Mouse (Mus musculus): Measurements from ENCODE around the gene Cmtm3.
"Not testable (repeated sequence)": the region's sequence is repeated elsewhere in the genome, so short reads cannot be mapped to it uniquely, and the experiment has no call there.

The Cmtm3 gene

GRCm38 (mm10) chr8:104339229-104339982 lies at the start of gene Cmtm3:
TSS of gene Cmtm3 (plus strand) at chr8:104339410.
- peak; percentile 48 to 56 for DNase-seq

DNA sequence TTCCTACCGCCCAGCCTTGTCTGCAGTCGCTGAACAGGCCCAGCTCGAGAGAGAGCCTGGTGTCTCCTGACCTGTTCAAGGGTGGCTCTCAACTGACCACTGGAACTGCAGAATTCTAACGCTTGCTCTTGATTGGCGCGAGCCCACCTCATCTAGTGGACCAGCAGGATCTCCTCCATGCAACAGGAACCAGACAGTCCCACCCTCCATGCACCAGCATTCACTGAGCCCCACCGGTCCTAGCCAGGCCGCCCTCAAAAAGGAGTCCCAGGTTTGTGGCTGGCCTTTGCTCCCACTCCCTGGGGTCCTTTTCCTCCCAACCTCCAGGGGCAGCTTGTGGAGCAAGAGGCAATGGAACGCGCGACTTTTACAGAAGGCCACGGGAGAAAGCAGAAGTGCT lies 46.1 kb upstream of the Cmtm3 start, which contains the start of gene Cmtm2a:
Gene Cmtm2a (minus strand): TSS at position 101 of the 400 bp plus-strand sequence.
- DNase-seq: not testable (repeated sequence)

GRCm38 (mm10) chr8:104294396-104294795 lies 44.8 kb upstream of the Cmtm3 start:
- DNase-seq: no peak

DNA sequence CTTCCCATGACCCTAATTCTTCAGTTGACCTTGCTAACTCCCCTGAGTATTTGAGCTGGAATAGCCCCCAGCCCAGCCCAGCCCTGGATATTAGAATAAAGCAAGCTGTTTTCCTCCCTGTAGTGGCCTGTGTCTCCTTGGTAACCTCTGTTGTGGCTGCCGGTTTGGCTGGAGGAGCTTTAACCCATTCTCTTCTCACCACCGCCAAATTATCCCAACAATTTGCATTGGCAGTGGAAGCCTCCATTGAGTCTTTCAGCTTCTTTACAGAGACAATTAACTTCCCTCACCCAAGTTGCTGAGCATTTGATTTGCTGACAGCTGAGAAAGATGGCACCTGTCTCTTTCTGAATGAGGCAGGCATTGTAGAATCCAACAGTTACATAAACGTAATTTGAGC lies 37.6 kb upstream of the Cmtm3 start:
- peak; percentile 34 to 54 for DNase-seq

DNA sequence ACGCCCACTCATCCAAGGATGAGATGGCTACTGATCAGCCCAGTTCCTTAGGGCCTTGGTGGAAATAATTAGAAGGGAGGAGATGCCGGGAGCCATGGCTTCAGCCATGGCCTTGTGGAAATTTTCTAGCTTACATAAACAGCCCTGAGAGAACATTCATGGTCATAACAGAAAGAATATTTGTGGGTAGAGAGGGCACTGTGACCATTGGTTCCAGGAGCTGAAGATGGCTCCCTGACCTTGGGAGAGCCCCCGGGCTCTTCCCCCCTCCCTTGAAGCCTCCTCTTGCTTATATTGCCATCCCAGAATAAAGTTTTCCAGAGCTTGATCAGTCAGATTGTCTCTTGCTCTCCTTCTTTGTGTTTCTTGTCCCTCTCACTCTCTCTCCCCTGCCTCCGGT lies 36.7 kb upstream of the Cmtm3 start:
- not testable (repeated sequence) for DNase-seq

DNA sequence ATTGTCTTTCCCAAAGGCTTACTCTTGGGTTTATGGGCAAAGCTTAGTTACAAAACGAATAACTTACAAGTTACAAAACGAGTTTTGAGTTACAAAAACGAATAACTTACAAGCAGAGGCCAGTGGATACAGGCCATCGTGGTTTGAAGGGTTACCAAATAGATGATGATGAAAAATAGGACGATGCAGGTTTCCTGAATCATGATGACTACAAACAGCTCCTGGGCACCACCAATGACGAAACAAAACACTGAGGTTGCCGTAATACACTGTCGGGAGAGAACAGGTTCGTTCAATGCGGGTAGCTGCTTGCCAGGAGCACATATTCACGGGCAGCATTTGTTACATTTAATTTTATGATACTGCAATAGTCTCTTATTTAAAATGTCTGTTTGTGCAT lies 34.2 kb upstream of the Cmtm3 start:
- no peak for DNase-seq

- DNase-seq: not testable (repeated sequence)
Observed at GRCm38 (mm10) chr8:104308341-104308740, 30.9 kb upstream of the Cmtm3 start.

DNA sequence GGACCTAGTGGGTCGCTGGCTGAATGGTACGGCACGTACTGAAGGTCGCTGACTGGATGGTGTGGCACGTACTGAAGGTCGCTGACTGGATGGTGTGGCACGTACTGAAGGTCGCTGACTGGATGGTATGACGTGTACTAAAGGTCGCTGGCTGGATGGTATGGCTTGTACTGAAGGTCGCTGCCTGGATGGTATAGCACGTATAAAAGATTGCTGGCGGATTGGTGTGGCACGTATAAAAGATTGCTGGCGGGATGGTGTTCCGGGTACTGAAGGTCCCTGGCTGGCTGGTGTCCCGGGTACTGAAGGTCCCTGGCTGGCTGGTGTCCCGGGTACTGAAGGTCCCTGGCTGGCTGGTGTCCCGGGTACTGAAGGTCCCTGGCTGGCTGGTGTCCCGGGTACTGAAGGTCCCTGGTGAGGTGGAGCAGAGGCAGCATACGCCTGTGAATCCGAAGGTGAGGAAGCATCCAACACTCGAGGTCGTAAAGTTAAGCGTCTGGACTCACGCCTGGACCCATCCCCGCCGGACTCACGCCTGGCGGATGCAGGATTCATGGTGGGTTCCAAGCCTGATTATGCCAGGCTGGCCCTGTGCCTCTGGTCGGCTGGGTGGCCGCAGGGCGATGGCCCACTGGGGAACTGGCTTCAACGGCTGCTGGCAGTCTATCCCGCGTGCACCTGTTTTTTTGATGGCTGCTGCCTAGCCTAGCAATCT lies 29.6 kb upstream of the Cmtm3 start, which contains the start of the genes Gm45711 and Cmtm1:
Gene Gm45711 (minus strand): TSS at position 641 of the 715 bp plus-strand sequence.
Gene Cmtm1 (minus strand): TSS at position 705 of the 715 bp plus-strand sequence.
- peak; percentile 82 to 88 for DNase-seq

- not testable (repeated sequence) for DNase-seq
Observed at GRCm38 (mm10) chr8:104312023-104312422, 27.2 kb upstream of the Cmtm3 start.

GRCm38 (mm10) chr8:104313311-104313710 lies 25.9 kb upstream of the Cmtm3 start:
- DNase-seq: peak; percentile 36 to 39

DNA sequence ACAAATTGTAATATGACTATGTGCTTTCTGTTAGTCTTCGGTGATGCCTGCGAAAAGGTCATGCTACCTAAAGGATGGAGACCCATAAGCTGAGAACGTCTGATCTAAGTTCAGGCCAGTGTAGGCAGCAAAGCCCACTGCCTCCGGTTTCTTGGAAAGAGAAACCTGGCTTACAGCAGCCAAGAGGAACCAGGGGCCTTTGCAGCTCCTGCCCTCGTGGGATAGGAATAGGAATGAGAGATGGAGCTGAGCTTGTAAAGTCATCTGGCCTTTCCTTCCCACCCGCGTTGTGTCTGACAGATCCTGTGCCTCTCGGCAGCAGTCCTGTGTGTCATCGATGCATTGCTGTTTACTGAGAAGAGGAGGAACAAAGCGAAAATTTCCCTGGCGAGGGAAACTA lies 17.9 kb upstream of the Cmtm3 start, which contains the start of gene Gm11020:
Gene Gm11020 (plus strand): TSS at position 301 of the 400 bp plus-strand sequence.
- DNase-seq: not testable (repeated sequence)

- DNase-seq: not testable (repeated sequence)
Observed at GRCm38 (mm10) chr8:104321930-104322329, 17.3 kb upstream of the Cmtm3 start, which contains the start of gene Cmtm2b. TSS of gene Cmtm2b (plus strand) at chr8:104322230.

GRCm38 (mm10) chr8:104332665-104333631 lies 6.3 kb upstream of the Cmtm3 start:
- no peak for DNase-seq

DNA sequence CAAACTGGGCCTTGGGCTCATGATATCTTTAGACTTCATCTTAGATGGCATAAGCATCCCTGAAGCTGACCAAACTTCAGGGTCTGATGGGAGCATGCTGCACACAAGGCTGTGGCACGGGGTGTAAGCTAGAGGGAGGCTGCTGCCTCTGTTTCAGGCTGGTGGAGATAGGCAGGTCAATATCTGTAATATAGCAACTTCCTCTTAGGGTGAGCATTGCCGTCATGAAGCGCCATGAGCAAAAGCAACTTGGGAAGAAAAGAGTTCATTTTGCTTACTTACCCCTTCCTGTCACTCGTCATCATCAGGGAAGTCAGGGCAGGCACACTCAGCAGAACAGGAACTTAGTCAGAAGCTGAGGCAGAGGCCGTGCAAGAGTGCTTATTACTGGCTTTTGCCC lies 5.4 kb upstream of the Cmtm3 start:
- no peak for DNase-seq

GRCm38 (mm10) chr8:104334196-104334595 lies 5.0 kb upstream of the Cmtm3 start:
- DNase-seq: no peak

- no peak for DNase-seq
Observed at GRCm38 (mm10) chr8:104336806-104337205, 2.4 kb upstream of the Cmtm3 start.

GRCm38 (mm10) chr8:104337890-104338289 lies 1.3 kb upstream of the Cmtm3 start:
- no peak for DNase-seq

DNA sequence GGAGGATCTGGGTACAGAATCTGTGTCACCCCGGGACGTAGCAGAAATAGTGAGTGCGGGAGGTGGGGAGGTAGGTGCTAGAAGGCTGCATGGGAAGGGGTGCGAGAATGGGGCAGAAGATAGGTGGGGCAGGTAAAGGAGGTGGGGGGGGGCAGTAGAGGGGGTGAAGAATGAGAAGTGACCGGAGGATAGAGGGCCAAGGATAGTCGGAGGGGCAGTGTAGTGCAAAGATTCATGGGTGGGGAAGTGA lies 698 bp downstream of the Cmtm3 start:
- DNase-seq: no peak

- peak; percentile 82 for DNase-seq
Observed at GRCm38 (mm10) chr8:104340233-104341105, 1.3 kb downstream of the Cmtm3 start.

DNA sequence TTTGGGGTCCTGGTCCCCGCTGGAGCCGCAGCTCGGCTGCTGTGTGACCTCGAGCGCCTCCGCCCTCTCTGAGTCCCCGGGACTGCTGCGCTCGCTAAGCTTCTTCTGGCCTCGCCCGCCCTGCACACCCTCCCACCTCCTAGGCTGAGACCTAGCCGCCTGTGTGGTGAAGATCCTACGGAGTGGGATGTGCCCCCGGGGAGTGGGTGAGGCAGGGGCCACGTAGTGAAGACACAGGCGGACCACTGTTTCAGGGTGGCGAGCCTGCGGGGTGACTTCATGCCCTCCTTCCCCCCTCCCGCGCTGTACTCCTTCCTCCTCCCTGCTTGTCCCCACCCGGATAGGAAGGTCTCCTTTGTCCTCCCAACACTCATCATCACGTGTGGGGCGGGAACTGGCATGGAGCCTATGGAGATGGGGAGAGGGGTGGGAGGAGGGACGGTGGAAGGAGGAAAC lies 1.9 kb downstream of the Cmtm3 start:
- DNase-seq: peak; percentile 71 to 75

- no peak for DNase-seq
Observed at GRCm38 (mm10) chr8:104341678-104342077, 2.5 kb downstream of the Cmtm3 start.

- DNase-seq: no peak
Observed at GRCm38 (mm10) chr8:104342426-104342825, 3.2 kb downstream of the Cmtm3 start.

All from cerebellum, postnatal 10 days (tissue).